Mouse (Mus musculus) testis, postnatal 10 days (tissue): ENCODE results near the gene Dolpp1.
A peak's percentile ranks its signal among the peaks of the same experiment; 100 is the strongest.

ENCODE experiments used
- DNase-seq: peaks from one replicate; pipeline ENCODE4 v3.0.0; 2021; ENCODE audit warnings: low spot score

The Dolpp1 gene

DNA sequence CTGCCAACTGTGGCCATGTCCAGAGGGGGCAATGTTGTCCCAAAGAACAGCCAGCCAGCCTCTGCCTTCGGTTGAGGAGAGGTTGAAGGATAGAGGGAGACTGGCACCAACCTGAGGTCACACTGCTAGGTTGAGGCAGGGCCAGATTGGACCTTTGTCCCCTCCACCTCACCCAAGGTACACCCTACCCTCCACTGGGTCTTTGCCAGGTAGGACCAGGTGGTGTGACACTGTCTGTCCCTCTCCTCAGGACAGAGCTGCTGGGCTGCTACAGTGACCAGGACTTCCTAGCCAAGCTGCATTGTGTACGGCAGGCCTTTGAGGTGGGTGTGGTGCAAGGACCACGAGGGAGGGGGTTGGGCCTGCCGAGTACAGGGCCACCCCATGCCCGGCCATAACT, 14.3 kb upstream of the Dolpp1 start:
- DNase-seq, result no peak

DNA sequence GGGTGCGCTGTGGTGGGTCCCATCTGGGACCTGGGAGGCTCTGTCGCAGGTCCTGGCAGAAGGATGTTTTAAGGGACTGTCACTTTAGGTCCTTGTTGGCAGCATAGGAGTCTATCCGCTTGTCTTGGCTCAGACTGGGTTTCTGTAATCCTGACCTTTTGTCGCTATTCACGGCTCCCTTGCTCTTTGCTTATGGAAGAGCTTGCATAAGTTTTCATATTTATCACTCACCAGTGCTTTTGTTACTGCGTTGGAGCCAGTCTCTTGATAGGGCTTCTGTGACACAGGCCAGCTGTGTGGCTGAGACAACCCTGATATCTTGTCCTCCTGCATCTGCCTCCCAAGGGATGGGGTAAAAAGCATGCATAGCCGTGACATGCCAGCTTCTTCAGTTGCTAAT, 12.7 kb upstream of the Dolpp1 start:
- DNase-seq, result no peak

DNA sequence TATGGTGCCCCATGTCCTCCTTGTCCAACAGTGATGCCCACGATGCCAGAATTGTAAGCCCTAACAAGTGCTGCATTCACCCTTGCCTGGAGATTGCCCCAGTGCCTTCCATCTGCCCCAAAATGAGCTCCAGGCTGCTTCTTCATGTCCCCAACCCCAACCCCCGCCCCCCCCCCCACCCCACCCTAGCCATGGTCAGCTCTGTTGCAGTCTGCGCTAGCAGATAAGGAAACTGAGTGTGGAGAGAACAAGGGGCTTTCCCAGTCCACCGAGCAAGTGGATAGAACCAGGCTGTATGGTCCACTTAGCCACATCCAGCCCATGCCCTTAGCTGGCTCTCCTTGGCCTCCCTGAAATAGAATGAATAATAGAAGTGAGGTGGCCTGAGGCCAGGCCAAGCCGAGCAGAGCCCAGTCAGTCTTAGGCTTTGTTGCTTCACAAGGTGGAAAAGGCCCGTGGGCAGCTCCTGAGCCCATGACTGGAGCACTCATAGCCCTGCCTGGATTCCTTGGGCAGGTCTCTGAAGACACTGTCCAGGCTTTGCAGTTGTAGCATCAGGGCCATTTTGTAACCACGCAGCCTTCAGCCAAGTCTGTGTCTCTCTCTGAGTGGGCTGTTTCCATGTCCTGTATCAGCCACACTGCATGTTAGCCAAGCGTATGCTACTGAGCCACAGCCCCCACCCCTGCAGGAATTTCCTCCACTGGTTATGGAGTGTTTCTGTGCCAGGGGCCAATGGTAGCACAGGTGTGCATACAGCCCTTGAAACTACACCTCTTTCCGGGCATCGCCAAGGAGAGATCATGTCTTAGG, 11.3 kb upstream of the Dolpp1 start:
- no peak for DNase-seq

DNA sequence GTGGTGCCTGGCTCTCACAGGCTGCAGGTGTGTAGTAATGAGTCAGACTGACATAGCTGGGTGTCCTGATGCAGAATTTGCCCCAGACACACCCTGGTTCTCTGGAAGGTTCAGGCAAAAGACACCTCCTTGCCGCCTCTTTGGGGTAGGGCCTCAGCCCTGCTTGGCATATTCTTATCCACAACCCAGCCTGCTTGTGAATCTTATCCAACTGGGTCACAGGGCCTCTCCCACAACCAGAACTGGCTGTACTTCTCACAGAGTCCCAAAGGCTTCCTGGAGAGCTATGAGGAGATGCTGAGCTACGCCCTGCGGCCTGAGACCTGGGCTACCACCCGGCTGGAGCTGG, 10.7 kb upstream of the Dolpp1 start:
- DNase-seq, result no peak

DNA sequence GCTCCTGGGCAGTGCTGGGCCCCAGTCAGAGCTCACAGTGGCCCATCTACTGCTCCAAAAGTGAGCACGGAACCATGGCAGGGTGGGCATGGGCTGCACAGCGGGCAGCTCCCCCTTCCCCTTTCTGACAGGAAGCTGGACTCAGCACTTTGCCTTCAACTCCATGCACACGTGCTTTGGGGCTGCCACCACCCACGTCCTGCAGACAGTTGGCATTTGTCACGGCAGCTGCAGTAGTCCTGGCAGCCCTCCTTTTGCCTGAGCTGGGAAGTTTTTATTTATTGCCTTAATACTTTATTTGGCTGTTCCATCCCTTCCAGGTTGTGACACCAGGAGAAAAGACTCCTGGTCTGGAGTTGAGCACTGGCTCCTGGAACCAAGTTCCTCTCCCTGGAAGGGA, 7.2 kb upstream of the Dolpp1 start:
- DNase-seq, result no peak

DNA sequence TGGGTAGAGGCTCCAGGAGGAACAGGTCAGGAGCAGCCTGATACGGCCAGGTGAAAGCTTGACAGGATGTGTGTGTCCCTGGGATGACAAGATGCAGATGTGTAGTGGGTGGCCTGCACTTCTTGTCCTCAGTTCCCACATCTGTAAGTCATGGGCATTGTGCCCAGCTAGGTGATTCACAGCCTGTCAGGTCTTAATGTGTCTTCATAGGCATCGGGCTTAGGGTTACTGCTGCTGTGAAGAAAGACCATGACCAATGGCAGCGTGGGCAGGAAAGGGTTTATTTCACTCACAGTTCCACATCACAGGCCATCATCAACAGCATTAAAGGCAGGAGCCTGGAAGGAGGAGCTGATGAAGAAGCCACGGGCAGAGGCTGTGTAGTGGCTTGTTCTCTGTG, 6.5 kb upstream of the Dolpp1 start:
- no peak for DNase-seq

DNA sequence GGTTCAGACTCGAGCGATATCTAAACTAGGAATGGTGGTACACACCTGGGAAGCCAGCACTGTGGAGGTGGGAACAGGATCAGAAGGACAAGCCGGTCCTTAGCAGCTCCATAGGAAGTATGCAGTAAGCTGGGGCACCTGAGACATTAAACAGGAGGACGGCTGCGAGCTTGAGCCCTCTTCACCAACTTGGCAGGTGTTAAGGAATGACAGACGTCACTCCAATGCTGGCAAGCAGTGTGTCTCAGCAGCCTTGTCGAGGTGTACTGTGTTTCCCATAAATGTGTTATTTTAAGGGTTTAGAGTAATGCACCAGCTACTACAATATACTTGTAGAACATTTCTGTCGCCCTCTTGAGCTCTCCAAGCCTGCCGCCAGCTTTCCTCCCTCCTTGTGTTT, 5.1 kb upstream of the Dolpp1 start:
- DNase-seq, result no peak

DNA sequence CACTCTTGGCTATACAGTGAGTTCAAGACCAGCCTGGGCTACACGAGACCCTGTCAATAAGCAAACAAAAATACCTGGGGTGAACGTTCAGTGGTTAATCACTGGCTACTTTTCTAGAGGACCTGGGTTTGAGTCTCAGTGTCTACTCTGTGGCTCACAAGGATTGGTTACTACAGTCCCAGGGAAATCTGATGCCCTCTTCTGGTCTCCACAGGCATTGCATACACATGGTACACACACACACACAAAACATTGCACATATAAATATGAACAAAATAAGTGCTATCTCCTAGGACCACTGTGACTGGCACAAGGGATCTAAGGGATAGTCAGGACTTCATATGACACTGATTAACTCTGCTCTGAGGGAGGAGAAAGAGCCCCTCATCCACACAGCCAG, 3.1 kb upstream of the Dolpp1 start:
- DNase-seq, result no peak

DNA sequence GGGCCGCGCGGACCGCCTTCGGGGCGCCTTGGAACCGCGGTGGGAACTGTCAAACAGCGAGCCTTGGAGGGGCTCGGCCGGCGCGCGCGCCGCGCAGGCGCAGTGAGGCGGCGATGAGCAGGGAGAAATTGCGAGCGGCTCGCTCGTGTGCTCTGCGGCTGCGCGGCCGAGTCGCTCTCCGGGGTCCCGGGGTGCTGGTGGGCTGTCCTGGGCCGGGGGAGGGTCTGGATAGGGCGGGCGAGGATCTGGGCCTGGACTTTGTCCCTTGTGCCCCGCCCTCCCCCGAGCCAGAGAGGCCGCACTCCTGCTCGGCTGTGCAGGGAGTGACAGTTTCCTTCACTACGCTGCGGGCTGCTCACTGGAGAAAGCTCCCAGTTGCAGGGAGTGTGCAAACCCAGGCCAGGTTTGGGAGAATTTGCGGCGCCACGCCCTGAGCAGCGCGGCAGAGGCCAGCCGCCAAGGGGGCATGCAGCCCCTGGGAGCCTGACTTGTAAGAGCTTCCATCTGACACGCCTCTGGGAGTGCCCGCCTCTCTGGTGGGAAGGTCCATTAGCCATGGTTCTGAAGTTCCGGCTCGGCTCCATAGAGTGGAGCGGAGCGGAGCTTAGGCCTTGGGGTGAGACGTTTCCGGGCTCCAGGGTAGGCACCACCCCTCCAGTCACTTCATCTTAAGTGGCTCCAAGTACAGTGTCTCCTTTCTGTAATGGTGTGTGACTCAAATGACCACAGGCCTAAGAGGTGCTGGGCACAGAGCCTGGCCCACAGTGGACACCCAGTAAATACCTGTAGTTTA, 719 bp downstream of the Dolpp1 start:
- peak; percentile 87 for DNase-seq

DNA sequence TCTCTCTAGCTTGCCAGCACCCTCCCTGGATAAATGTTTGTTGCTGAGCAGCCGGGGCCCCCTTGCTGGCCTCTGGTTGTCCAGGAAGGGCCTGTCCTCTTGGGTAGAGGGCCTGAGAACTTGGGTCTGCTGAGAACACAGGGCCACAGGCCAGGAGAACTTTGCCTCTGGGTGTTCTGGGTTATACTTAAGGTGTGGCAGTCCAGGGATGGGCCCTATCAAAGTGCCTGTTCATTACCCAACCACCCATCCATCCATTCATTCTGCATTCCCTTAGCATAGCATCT, 1.3 kb downstream of the Dolpp1 start:
- DNase-seq, result no peak

DNA sequence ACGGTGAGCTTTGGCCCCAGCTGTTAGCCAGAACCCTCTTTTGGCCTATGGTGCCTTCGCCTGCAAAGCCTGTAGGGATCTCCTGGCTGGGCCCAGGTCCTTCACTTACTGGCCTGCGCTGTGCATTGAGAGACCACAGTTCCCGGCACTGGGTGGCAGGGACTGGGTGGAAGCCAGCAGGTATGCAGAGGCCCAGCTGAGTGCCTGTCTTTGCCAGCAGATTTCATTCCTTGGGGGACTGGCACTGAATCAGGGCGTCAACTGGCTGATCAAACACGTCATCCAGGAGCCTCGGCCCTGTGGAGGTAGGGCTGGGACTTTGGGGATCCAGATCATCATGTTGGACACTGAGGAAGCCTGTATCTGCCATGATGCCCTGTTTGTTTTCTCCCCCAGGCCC, 3.7 kb downstream of the Dolpp1 start:
- DNase-seq, result no peak

DNA sequence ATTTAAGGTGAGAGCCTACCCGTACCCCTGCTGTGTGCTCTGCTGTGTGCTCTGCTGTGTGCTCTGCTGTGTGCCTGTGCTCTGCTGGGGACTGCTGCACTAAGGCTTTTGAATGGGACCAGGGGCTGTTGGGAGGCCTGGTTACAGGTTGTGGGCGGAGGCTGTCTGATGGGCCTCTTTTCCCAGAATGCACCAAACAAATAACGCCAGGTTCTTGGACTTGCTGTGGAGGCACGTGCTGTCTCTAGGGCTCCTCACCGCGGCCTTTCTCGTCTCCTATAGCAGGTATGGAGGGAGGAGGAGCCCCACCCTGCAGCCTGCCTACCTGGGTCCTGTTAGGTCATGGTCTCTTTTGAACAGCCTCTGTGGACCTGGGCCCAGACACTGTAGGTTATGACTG, 4.2 kb downstream of the Dolpp1 start:
- no peak for DNase-seq

DNA sequence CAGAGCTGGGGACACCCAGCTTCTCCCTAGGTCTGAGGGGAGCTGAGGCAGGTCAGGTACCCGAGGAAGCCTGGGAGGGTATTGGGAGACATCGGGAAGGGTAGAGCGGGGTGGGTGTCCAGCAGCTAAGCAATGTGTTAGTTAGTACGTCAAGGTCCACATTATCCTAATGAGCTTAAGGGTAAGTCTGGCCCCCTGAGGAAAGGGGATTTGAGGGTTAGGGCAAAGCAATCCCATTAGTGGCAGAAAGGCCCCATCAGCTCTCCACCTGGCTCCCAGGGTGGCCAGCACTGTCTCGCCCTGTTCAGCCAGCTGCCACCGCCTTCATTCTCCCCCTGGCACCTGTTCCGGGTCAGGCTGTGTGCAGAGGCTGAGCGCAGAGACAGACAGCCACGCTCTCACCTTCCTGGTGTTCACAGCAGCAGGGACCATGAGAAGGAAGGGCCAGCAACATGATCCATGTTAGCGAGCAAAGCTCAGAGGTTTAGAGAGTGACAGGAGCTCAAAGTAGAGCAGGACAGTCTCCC, 6.0 kb downstream of the Dolpp1 start:
- no peak for DNase-seq

DNA sequence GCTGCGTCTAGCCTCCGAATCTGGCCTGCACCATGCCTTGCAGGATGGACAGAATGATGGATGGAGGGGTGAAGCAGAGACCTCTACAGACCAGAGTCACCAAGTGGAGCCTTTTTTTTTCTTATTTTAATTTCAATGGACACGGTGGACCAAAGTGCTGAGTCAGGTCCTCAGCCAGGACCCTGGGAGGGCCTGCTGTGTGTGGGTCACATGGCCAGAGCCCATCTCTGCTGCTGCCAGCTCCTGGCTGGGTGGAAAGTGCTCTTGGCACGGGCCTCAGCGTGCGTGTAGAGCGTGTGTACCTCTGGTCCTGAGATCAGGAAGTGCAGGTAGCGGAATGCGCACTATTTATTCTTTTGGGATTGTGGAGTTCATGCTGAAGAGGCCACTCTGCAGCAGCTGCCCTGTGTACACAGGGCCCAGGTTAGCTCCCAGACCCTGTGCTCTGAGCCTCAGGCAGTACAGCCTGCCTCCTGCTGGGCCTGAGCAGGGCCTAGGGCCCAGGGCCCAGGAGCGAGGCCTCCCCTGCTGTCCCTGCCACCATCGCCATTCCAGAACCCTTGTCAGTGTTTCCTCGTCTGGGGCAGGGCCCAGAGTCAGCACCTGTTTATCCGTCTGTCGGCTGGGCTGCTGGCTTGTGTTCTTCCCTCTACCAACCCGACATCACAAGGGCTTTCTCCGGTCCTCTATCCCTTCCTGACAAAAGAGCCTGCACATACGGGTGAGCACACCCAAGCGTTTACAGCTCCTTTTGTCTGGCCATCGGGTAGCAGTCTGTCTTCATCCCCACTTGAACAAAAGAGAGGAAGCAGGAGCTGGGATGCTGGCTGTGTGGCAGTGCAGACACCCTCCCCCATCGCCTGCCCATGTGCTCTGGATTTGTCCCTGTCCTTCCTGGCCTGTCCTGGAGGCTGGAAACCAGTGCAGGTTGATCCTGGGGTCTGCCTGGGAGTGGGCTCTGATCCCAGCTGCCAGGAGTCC, 7.4 kb downstream of the Dolpp1 start:
- DNase-seq, result no peak

DNA sequence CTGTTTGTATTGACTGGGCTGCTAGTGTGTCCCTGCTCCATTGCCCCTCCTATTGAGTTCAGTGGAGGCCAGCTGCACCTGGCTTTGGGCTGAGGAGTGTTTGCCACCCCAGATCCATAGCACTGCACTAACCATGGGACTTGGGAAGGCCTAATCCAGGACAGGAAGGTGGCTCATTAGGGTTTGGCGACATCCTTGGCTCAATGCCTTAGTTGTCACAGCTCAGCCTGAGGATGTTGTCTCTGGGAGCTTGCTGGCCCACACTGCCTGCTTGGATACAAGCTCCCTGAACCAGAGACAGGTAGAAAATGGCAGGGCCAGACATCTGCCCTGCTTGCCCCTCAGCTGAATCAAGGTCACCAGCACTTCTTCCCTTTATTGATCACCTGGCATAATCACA, 9.5 kb downstream of the Dolpp1 start:
- DNase-seq, result no peak

DNA sequence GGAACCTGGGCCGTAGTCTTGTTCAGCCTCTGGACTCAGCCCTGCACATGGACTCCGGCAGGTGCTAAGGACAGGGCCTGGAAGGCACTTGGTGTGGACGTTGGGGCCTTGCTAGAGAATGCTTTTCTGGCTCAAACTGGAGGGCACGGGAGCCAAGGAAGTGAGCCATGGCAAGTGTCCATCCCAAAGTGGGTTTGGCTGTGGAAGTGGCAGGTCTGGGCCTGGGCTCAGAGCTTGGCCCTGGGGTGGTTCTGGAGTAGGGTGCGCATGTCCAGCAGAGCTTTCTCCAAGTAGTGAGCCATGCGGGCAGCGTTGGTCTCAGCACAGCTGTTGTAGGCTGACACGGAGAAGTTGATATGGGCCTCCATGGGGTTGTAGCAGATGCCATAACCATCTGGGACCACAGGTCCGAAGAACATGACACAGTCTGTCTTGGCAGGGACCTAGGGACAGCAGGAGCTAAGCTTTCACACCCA, 10.3 kb downstream of the Dolpp1 start:
- no peak for DNase-seq

DNA sequence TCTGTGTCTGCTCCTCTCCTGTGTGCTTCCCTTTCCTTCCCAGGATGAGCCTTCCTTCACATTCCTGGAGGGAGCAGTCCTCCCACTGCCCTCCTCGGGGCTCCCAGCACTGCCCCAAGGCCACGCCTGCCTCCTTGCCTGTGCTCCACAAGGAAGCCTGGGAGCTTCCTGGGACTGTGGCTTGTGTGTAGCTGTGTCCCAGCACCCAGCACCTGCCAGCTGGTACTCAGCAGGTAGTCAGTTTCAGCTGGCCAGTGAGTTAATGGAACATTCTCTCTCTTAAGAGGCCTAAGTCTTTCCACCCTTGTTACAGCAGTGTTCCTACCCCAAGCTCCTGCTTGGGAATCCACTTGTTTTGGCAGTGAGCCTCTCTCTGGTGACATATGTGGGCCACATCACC, 10.8 kb downstream of the Dolpp1 start:
- DNase-seq, result no peak

DNA sequence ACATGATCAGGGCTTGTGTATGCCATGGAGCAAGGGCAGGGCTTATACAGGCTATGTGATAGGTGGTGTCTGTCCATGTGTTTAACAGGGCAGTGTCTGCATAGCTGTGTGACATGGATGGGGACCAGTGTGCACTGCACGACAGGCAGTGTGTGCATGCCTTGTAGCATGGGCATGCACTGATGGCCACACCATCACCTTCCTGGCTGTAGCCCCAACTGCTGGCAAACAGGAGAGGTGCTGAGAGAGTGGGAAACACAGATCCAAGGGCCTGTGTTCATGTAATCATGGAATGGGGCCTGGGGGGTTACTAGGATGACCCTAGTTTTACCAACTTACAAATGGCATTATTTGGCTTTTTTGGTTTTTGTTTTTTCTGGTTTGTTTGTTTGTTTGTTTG, 11.8 kb downstream of the Dolpp1 start:
- DNase-seq, result no peak

DNA sequence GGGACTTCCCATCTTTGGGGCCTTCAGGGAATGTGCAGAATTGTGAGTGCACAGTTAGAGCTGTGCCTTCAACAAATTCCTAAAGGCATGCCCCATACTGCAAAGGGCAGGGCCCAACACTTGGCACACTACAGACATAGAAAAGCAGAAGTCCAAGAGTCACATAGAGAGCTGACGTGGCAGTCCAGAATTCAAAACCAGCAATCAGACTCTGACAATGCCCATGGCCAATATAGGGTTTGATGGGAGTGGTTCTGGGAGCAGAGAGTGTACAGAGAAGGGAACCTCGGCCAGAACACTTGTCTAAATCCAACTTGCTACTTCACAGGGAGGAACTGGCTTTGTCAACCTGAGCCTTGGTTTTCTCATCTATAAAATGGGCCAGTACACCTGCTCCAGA, 15.2 kb downstream of the Dolpp1 start:
- no peak for DNase-seq

DNA sequence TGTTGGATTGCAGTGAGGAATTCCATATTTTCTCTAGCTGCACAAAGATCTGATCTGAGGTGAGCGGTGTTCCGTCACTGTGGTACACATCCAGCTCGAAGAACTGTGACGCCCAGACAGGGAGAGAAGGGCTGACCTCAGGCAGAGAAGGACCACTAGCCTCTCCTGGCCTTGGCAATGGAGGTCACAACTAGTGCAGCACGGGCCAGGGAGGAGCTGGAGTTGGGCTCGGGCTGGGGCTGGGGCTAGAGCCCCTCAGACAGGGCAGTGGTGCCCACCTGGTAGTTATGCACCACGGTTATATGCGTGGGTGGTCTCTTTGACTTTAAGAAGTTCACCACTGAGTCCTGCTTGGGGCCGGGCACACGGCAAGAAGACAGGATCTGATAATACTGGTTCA, 15.7 kb downstream of the Dolpp1 start:
- DNase-seq, result no peak

DNA sequence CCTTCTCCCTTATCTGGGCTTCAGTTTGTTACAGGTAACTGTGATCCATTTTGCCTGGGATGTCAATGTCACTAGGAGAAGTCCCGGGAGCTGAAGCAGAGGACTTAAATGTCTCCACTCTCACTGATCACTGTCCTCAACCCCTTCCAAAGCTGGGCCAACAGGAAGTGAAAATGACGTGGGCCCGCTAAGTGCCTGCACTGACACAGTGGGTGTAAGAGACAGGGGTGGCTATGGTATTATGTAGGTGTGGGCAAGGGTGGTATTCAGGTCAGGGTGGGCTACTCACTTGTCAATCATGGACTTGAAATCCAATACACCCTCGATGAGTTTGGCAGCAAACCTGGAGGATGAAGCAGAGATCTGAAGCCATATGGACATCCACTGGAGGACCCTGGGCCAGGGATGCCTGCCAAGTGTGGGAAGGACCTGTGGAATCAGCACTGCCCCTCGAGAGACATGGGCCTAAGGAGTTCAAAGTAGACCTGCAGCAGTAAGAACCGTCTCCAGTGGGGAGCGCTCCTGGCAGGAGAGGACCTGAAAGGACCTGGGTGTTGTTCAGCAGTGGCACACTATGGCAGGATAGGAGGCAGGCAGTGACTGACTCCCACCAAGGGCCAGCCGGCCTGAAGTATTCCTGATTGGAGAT, 16.5 kb downstream of the Dolpp1 start:
- DNase-seq, result no peak
